Mouse (Mus musculus): Measurements from ENCODE around the gene Btbd19.

Gene Btbd19

DNA sequence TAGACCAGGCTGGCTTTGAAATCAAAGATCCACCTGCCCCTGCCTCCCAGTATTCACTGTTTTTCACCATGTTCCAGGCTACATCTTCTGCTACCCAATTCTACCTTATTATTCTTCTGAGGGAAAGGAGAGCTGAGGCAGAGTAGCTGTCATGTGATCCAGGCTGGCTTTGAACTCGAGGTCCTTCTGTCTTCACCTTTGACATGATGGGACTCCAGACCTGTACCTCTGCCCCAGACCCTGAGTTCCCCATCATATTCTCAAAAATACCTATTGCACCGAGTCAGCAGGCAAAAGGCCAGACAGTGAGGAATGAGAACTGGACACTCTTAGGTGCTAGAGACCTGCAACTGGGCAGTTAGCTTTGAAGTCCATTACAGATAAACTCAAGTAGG, 9.1 kb upstream of the Btbd19 start:
- DNase-seq (ENCODE audit: low spot score in 2 of 2) = no peak

GRCm38 (mm10) chr4:117133817-117134600, 8.5 kb upstream of the Btbd19 start, which contains the start of gene Plk3:
Gene Plk3, minus strand, starts transcription at chr4:117133963.
- DNase-seq (ENCODE audit: low spot score in 2 of 2) = peak; percentile 96 to 97

GRCm38 (mm10) chr4:117133366-117133796, 7.9 kb upstream of the Btbd19 start:
- DNase-seq (ENCODE audit: low spot score in 2 of 2) = no peak

- DNase-seq (ENCODE audit: low spot score in 2 of 2) = no peak
Observed at GRCm38 (mm10) chr4:117132794-117133143, 7.2 kb upstream of the Btbd19 start.

DNA sequence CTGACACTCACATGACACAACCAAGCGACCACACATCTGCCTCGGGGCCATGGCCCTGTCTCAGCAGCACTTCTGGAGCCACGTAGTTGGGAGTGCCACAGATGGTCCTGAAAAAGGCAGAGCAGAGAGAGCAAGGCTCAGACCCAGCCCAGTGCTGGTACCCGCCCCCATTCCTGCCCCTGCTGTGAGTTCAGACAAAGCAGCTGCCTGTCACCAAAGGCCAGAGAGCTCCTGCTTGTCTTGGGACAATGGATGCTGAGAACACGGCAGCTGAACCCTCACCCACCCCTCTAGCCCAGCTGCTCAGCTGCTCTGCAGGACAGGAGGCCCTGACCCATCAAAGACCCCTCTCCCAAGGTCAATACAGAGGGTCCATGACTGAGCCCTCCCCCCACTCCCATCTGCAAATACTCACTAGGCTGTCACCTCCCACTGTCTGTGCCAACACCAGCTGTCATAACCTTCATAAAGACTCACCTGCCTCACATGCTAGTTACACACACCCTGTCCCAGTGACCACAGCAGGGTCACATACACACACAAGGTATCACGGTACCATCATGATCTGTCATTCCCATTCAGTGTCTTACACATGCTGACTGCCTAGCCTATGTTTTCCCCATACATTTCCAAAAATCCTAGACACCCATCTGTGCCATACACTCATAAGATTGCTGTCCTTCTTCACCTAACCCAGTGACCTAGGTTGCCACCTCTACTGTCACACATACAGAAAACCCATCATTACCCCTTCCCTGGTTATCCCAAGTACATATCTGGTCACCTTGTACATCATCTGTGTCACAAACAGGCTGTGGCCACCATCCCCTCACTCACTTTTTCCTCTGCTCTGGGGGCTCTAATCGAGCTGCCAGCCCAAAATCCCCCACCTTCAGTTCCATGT, 6.6 kb upstream of the Btbd19 start:
- no peak for DNase-seq (ENCODE audit: low spot score in 2 of 2)

DNA sequence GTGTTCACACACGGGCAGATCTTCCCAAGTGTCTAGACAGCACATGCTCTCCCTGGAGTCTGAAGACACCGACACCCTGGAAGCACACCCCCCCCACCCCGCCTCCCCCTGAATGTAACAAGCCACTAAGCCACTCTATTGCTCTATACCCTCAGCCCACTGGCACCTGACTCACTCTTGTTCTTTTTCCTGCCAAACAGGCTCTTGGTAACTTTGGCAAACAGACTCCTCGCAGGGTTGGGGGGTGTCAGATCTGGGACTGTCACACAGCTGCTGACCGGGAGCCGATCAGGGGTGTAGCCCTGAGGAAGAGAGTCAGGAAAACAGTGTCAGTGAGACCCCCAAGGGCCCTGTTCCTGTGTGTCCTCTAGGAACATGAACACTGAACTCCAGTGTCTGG, 5.7 kb upstream of the Btbd19 start:
- no peak for DNase-seq (ENCODE audit: low spot score in 2 of 2)

GRCm38 (mm10) chr4:117130790-117131189, 5.3 kb upstream of the Btbd19 start:
- DNase-seq (ENCODE audit: low spot score in 2 of 2) = no peak

- no peak for DNase-seq (ENCODE audit: low spot score in 2 of 2)
Observed at GRCm38 (mm10) chr4:117127991-117128686, 2.6 kb upstream of the Btbd19 start.

GRCm38 (mm10) chr4:117126675-117127290, 1.3 kb upstream of the Btbd19 start, which contains the start of gene Tctex1d4:
Gene Tctex1d4, plus strand, starts transcription at chr4:117126794.
- DNase-seq (ENCODE audit: low spot score in 2 of 2) = no peak

- DNase-seq (ENCODE audit: low spot score in 2 of 2) = peak; percentile 93 to 95
Observed at GRCm38 (mm10) chr4:117125910-117126674, 567 bp upstream of the Btbd19 start.

GRCm38 (mm10) chr4:117124518-117125347, 792 bp downstream of the Btbd19 start:
- DNase-seq (ENCODE audit: low spot score in 2 of 2) = peak; percentile 66 to 75

DNA sequence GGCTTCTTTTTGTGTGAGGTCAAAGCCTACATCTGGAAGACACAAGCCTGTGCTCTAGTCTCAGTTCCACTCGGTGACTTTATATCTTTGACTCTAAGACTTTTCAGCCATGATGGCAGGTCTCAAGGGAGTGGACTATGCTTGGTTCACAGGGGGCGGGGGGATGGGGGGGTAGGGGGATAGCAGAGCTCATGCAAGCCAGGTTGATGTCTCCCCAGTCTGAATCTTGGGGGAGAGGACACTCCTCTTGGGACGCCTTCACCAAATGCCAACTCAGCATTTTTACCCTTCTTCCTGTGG, 1.4 kb downstream of the Btbd19 start:
- DNase-seq (ENCODE audit: low spot score in 2 of 2) = no peak

GRCm38 (mm10) chr4:117123546-117124217, 1.8 kb downstream of the Btbd19 start:
- no peak for DNase-seq (ENCODE audit: low spot score in 2 of 2)

- no peak for DNase-seq (ENCODE audit: low spot score in 2 of 2)
Observed at GRCm38 (mm10) chr4:117122209-117122608, 3.3 kb downstream of the Btbd19 start.

DNA sequence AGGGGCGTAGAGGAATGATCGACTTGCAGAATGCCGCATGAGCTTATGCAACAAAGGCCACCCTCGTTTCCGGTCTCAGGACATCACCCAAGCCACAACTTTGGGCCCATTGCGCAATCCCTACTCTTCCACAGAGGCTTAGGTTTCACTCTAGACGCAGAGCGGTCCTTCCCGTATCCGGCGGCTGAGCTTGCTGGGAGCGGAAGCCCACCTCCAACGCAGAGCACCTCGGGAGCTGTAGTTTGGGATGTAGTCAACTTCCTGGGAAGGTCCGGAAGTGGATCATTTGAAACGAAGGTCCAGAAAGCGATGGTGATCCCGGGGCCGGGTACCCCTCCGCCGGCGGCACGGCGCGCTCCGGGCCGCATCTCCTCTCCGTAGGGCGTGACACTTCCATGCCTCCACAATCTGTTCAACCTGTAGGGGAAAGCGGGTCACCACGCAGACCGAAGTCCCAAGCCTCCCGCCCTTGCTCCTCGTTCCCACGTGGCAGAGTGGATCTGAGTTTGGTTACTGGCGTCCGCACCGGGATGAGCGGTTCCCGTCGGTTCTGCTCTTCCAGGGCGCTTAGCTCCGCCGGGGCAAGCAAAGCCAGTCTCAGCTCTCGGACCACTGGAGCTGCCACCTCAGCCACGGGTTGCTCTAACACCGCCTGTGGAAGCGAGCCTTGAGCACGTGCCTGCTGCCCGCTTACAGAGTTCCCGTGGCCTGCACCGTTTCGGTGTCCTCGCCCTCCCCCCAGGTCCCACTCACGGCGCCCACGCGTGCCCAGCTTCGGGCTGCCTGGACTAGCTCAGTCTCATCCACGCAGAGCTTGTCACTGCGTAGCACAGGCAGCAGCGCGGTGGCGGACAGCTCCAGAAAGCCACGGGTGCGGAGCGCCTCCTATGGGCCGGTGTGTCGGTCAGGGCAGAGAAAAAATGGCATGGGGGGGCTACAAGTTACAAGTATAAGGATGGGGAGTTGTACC, 4.8 kb downstream of the Btbd19 start:
- peak; percentile 98 for DNase-seq (ENCODE audit: low spot score in 2 of 2)

GRCm38 (mm10) chr4:117120052-117120444, 5.5 kb downstream of the Btbd19 start:
- DNase-seq (ENCODE audit: low spot score in 2 of 2) = no peak

DNA sequence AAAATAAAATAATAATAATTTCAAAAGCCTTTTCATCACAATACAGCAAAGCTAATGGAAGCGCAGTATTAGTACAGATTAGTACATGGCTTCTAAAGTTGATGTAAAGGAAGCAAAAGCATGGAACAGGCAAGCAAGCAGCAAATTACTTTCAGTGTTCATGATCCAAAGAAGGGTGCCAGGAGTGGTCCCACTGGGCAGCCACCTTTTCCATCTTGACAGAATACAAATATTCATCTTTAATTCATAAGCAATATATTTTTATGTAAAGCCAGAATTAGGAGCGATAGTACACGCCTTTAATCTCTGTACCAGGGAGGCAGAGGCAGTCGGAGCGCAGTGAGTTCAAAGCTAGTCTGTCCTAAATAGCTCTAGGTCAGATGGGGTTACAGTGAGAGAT, 5.9 kb downstream of the Btbd19 start:
- DNase-seq (ENCODE audit: low spot score in 2 of 2) = no peak

DNA sequence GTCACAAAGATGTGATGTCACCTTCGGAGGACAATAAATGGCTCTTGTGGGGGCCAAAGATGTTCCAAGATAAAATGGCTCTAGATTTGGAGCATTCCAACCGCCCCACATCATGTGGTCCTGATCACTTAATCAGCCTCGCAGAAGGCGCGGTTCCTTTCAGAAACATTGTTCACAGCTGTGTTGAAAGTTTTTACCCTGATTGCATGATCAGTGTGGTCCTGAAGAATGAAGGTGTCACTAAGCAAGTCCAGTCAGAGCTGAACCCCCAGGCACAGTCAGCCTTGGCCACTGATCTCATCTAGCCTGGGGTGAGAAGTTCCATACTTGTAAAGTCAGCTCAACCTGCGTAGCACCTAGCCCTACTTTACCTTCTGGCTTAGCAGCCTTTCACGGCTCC, 7.6 kb downstream of the Btbd19 start:
- DNase-seq (ENCODE audit: low spot score in 2 of 2) = no peak
